Mouse (Mus musculus): ENCODE data around the gene Qser1.
"Not testable (repeated sequence)": the region's sequence is repeated elsewhere in the genome, so short reads cannot be mapped to it uniquely, and the experiment has no call there.

Qser1 gene

DNA sequence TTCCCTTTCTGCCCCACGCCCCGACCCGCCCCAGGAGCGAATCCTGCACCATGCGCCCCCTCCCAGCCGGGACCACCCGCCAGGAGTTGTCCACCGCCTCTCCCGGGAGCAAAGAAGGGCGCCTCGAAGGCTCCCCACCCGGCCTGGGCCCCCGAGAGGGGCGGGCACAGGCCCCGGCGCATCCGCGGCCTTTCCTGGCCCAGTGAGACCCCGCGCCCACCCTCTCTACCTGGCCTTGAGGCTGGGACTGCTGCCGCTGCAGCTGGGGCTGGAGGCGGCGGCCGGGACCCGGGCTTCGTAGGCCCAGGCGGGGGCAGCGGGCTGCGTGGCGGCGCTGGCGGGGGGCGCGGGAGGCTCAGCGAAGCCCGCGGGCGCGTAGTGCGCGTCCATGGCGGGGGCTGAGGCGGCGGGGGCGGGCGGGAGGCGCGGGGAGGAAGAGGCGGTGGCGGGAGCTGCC, at the start of gene Qser1:
Gene Qser1 (minus strand): TSS at position 390 of the 457 bp plus-strand sequence.
- peak; percentile 1 for DNase-seq (ENCODE audit: low spot score)

- no peak for DNase-seq (ENCODE audit: low spot score)
Measured at GRCm38 (mm10) chr2:104864176-104864860, 47.8 kb upstream of the Qser1 start.

- DNase-seq (ENCODE audit: low spot score), result no peak
Measured at GRCm38 (mm10) chr2:104860426-104860825, 43.9 kb upstream of the Qser1 start.

- DNase-seq (ENCODE audit: low spot score), result no peak
Measured at GRCm38 (mm10) chr2:104859060-104859459, 42.5 kb upstream of the Qser1 start.

- not testable (repeated sequence) for DNase-seq (ENCODE audit: low spot score)
Measured at GRCm38 (mm10) chr2:104858083-104858482, 41.5 kb upstream of the Qser1 start.

GRCm38 (mm10) chr2:104856218-104856617, 39.7 kb upstream of the Qser1 start:
- no peak for DNase-seq (ENCODE audit: low spot score)

GRCm38 (mm10) chr2:104855732-104856131, 39.2 kb upstream of the Qser1 start:
- DNase-seq (ENCODE audit: low spot score), result no peak

DNA sequence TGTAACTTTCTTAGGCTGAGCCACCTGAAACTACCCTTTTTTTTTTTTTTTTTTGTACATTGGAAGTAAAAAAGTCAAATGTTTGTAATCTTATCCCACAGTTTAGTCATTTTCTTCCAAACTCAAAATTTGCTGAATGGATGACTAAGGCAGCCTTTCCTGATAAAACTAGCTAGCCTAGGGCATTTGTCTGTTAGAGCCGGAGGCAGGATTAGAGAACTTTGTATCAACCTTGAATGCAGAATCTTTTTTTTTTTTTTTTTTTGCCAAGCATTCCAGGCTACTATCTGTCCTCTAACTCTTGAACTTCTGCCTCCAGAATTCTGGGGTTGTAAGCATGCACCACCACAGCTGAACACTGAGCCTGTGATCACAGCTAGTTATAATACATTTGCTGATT, 38.3 kb upstream of the Qser1 start:
- DNase-seq (ENCODE audit: low spot score), result no peak

- no peak for DNase-seq (ENCODE audit: low spot score)
Measured at GRCm38 (mm10) chr2:104852546-104852945, 36.0 kb upstream of the Qser1 start.

DNA sequence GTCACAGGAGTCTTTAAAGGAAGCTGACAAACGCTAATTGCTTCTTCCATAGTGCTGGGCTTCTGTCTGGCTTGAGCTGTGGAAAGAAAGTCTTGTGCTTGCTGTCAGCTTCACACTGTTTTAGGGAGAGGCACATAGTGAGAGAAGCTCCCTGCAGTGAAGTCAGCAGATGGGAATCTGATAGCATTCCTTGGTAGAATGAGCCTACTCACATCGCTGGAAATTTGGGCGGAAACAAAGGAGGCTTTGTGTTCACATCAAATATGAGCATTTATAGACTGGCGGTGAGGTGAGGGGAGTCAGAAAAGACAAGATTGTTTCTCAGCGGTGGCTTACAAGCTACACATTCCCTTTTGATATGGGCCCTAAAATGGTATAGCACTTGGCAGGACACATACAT, 35.1 kb upstream of the Qser1 start:
- no peak for DNase-seq (ENCODE audit: low spot score)

GRCm38 (mm10) chr2:104849991-104850359, 33.4 kb upstream of the Qser1 start:
- DNase-seq (ENCODE audit: low spot score), result no peak

- no peak for DNase-seq (ENCODE audit: low spot score)
Measured at GRCm38 (mm10) chr2:104849276-104849990, 32.9 kb upstream of the Qser1 start, which contains the start of gene Prrg4. Prrg4 (minus strand) TSS chr2:104849876.

GRCm38 (mm10) chr2:104848235-104849161, 31.9 kb upstream of the Qser1 start:
- no peak for DNase-seq (ENCODE audit: low spot score)

DNA sequence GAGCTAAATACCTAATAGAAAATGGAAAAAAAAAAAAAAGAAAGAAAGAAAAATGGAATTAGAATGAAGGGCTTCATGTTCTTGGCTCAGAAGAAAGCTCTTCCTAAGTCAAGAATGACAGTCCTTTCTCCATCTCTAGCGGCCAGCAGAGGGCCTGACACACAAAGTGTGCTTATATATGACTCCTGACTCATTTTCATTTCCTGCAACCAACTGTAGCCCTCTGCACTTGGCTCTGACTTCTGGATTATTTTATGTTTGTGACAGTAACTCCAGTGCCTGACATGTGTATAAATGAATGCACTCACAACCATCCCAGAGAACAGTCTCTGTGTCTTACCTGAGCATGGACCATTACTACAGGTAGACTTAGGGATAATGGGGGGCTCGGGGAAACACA, 31.1 kb upstream of the Qser1 start:
- DNase-seq (ENCODE audit: low spot score), result no peak

DNA sequence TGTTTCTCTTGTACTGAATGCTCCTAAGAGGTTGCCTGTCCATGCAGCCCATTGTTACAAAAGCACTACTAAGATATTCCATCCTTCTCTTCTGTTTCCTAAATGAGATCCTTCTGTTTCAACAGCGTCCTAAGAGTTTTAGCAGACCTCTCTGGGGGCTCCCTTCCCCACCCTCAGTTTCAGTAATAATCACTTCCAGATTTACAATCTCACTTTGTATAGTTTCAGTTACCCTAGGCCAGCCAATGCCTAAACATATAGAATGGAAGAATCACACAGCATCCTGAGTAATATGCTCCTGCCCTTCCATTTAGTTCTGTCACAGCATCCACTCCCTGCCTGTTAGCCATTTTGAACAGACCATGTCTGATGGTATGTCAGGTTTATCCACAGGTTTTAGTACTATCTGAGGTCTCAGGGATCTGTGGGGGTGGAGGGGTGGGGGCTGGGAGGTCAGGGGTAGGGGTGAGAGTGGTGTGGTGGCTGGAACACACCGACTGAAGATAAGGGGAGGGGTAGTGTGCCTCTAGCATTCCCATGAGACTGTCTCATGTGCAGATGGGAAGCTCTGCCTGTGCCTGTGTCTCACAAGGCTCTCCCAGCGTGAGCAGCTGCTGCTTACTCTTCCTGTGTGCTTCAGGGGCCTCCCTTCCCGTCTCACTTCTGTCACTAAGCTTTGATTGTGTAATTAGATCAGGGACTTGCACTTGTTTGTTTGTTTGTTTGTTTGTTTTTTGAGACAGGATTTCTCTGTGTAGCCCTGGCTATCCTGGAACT, 30.3 kb upstream of the Qser1 start:
- DNase-seq (ENCODE audit: low spot score), result no peak

DNA sequence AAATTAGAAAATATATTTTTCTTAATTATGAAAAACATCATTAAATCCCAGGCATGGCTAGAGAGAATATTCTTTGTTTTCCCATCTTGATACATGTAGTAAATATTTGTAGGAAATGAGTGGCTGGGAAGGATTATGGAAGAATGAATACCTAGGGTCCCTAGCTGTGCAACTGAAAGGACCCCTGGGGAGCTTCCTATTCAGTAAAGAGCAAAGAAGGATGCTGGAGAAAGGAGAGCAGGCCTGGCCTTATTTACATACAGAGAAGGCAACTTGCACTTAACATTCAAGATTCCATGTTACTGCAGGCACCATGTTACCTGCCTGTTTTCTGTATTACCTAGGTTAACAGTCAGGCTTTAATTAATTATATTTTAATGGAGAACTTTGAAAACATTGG, 26.0 kb upstream of the Qser1 start:
- no peak for DNase-seq (ENCODE audit: low spot score)

DNA sequence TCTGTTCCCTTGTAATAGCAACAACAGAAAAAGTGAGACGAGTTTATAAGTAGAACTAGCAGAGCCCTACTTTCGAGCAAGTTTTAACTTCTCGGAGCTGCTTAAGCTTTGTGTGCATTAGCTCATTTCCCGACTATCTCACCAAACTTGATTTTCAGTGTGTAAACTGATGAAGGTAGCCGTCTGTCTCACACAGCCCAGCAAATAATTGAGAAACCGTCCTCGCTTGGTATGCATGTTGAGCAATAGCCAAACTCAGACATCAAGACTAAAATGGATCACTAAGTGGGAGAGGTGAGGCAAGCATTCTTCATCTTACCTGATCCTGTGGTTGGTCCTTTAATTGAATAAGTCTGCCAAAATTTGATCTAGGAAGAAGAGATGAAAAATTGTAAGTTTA, 25.2 kb upstream of the Qser1 start:
- DNase-seq (ENCODE audit: low spot score), result no peak

- DNase-seq (ENCODE audit: low spot score), result no peak
Measured at GRCm38 (mm10) chr2:104840974-104841373, 24.4 kb upstream of the Qser1 start.

GRCm38 (mm10) chr2:104832486-104832885, 15.9 kb upstream of the Qser1 start:
- no peak for DNase-seq (ENCODE audit: low spot score)

DNA sequence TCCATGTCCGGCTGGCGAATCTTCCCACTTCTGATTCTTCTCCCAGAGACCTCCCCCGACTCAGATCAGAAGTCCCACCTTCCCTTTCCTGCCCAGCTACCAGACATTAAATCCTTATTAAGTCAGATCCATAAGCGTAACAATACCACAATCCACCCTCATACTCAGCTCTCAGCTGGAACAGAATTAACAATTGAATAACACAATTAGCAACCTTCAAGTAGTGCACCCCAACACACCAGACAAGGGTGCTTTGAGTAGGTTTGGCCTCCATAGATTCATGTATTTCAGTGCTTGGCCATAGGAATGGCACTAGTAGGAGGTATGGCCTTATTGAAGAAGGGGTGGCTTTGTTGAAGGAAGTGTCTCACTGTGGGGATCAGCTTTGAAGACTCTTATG, 9.6 kb upstream of the Qser1 start:
- DNase-seq (ENCODE audit: low spot score), result no peak

DNA sequence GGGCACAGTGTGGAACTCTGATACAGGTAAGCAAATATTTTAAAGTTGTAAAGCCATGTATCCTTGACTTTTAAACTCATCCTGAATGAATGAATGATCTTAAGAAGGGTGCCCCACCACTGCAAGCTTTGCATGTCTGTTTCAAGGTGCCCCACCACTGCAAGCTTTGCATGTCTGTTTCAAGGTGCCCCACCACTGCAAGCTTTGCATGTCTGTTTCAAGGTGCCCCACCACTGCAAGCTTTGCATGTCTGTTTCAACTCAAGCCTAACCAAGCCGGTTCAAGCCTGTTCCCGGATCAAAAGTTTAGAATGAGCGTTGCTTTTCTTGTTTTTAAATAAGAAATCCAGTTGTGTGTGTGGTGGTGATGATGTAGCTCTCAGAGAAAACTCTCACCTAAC, 2.2 kb upstream of the Qser1 start:
- DNase-seq (ENCODE audit: low spot score), result not testable (repeated sequence)
